In genomic region chr5:107233366-107234354, GRCm38 (mm10) we compare ENCODE assay signal across 9 mouse cellular contexts. TPM values are rescaled to one million over a fixed set of nuclear protein-coding genes. Genes with fewer than 3 reads are reported as not detected.
A peak's percentile ranks its signal among the peaks of the same experiment; 100 is the strongest.
DNase-seq lines count a peak whose midpoint lies in the region; ATAC-seq and TF ChIP-seq lines count a peak whose summit lies in the region.
"Had no signal": no experiment of that assay in that cellular context is flagged by ENCODE, and none has a peak within 500 bp of the region (broad histone marks: within the 10 kb centered on the region; RNA-seq: fewer than 3 reads in every experiment).

No protein-coding gene starts in this region.

- peaks cover 56% of the 10 kb centered on the region for H3K4me1 ChIP-seq in limb, embryonic 14.5 days (ENCODE audit: control insufficient read depth, insufficient read depth, low read length)
- peaks cover 50% of the 10 kb centered on the region for H3K4me1 ChIP-seq in stomach, embryonic 16.5 days (ENCODE audit: control insufficient read depth, insufficient read depth, low read length)
- H3K4me1 ChIP-seq in hindbrain, postnatal 0 days (ENCODE audit: insufficient read depth, low read length): 0 out of 2 replicates have a peak, but pooled peaks cover 6% of the 10 kb centered on the region

- intact Hi-C loops in heart, postnatal 10 days (cut with DNase I): loop anchor here (5.0 kb wide), 2 partner anchors 66 to 236 kb away; no protein-coding TSS in a partner anchor

- no peak for TF ChIP-seq CTCF in hindbrain, postnatal 0 days (IDR thresholded peaks at IDR 0.05; ENCODE audit: low read depth)

- H3K9ac ChIP-seq in limb, embryonic 14.5 days (ENCODE audit: low read depth, low read length, severe bottlenecking): no peak overlapping the region; the same call in 1 of the 2 replicates
- H3K9ac ChIP-seq in stomach, embryonic 16.5 days (ENCODE audit: low read length): no peak overlapping the region; the same call in 1 of the 2 replicates
- no peak overlapping the region for H3K9ac ChIP-seq in hindbrain, postnatal 0 days (replicated peaks; ENCODE audit: low read length)

- no peaks in the 10 kb centered on the region for H3K36me3 ChIP-seq in limb, embryonic 14.5 days (ENCODE audit: control insufficient read depth, insufficient read depth, low read length)
- H3K36me3 ChIP-seq in stomach, embryonic 16.5 days (ENCODE audit: control insufficient read depth, insufficient read depth, low read length): no peaks in the 10 kb centered on the region
- no peaks in the 10 kb centered on the region for H3K36me3 ChIP-seq in hindbrain, postnatal 0 days (ENCODE audit: insufficient read depth, low read length)

- peak; percentile 60 for DNase-seq in ovary, postnatal 36 days (ENCODE audit: low spot score)
- DNase-seq in ovary, postnatal 10 days (ENCODE audit: low spot score): no peak
- peak; percentile 73 to 77 for DNase-seq in heart, postnatal 10 days
- no peak for DNase-seq in limb, embryonic 14.5 days (ENCODE audit: low spot score)
- no peak for DNase-seq in frontal cortex, postnatal 36 days (ENCODE audit: low spot score in 2 of 2)
- no peak for DNase-seq in frontal cortex, postnatal 10 days (ENCODE audit: low spot score in 2 of 2)
- no peak for DNase-seq in hindbrain, postnatal 0 days (ENCODE audit: low spot score)
- DNase-seq: layer of hippocampus, postnatal 36 days had no signal

- WGBS in limb, embryonic 14.5 days: 48% methylated on average over 14 of the region's 14 CpGs
- WGBS in stomach, embryonic 16.5 days: 40% methylated on average over 14 of the region's 14 CpGs
- WGBS in hindbrain, postnatal 0 days: 72% methylated on average over 14 of the region's 14 CpGs

- H3K4me3 ChIP-seq in limb, embryonic 14.5 days (replicated peaks; ENCODE audit: low read length): no peak overlapping the region
- no peak overlapping the region for H3K4me3 ChIP-seq in stomach, embryonic 16.5 days (replicated peaks; ENCODE audit: low read length)
- H3K4me3 ChIP-seq in hindbrain, postnatal 0 days (ENCODE audit: low read length): no peak overlapping the region

- H3K27ac ChIP-seq in limb, embryonic 14.5 days (replicated peaks; ENCODE audit: low read depth, low read length): peak overlapping the region; percentile 45
- peak overlapping the region; percentile 50 for H3K27ac ChIP-seq in stomach, embryonic 16.5 days (ENCODE audit: low read length)
- no peak overlapping the region for H3K27ac ChIP-seq in hindbrain, postnatal 0 days

- no peaks in the 10 kb centered on the region for H3K27me3 ChIP-seq in limb, embryonic 14.5 days (ENCODE audit: control insufficient read depth, insufficient read depth, low read length)
- H3K27me3 ChIP-seq in stomach, embryonic 16.5 days (ENCODE audit: control insufficient read depth, insufficient read depth, low read length): no peaks in the 10 kb centered on the region
- H3K27me3 ChIP-seq in hindbrain, postnatal 0 days (ENCODE audit: insufficient read depth, low read length): no peaks in the 10 kb centered on the region

- H3K4me2 ChIP-seq in limb, embryonic 14.5 days (replicated peaks; ENCODE audit: low read depth, low read length, severe bottlenecking): no peak overlapping the region
- no peak overlapping the region for H3K4me2 ChIP-seq in stomach, embryonic 16.5 days (ENCODE audit: low read depth, low read length)
- H3K4me2 ChIP-seq in hindbrain, postnatal 0 days (ENCODE audit: low read depth, low read length): no peak overlapping the region

- no peak for ATAC-seq in limb, embryonic 14.5 days (ENCODE audit: low FRiP score, low read depth)
- no peak for ATAC-seq in stomach, embryonic 16.5 days (ENCODE audit: insufficient read depth, low FRiP score)
- no peak for ATAC-seq in hindbrain, postnatal 0 days

- H3K9me3 ChIP-seq in limb, embryonic 14.5 days (ENCODE audit: control insufficient read depth, low read length): no peaks in the 10 kb centered on the region
- no peaks in the 10 kb centered on the region for H3K9me3 ChIP-seq in stomach, embryonic 16.5 days (replicated peaks; ENCODE audit: control insufficient read depth, low read length)
- H3K9me3 ChIP-seq in hindbrain, postnatal 0 days (ENCODE audit: low read length): no peaks in the 10 kb centered on the region

- no peak for TF ChIP-seq POLR2A in limb, embryonic 14.5 days (IDR thresholded peaks at IDR 0.05; ENCODE audit: borderline replicate concordance, extremely low read depth, insufficient read depth, insufficient read length)

RNA-seq across cellular contexts. Expression of gene Tgfbr3, which starts 55.8 kb away (rescaled TPM):
- total RNA-seq in heart, postnatal 10 days (2021): 10 to 100 TPM; 42.6 to 52.0 TPM
- polyA plus RNA-seq in limb, embryonic 14.5 days (2012; rRNA removed): 20.7 and 23.2 TPM in 2 replicates
- polyA plus RNA-seq in limb, embryonic 14.5 days (2014; fragmentation: Nextera tagmentation; extraction: Ambion mirVana): 29.0 and 29.4 TPM in 2 replicates
- polyA plus RNA-seq in stomach, embryonic 16.5 days (2015; fragmentation: Nextera tagmentation; extraction: Ambion mirVana): 29.5 and 31.1 TPM in 2 replicates
- total RNA-seq in hindbrain, postnatal 0 days (2014; rRNA removed): 21.7 and 21.8 TPM in 2 replicates
- 4.6 and 4.8 TPM in 2 replicates for polyA plus RNA-seq in hindbrain, postnatal 0 days (2015; fragmentation: Nextera tagmentation; extraction: Ambion mirVana)

Comparison
In these comparisons a context has a peak if more than half of its experiments do, and no peak if none do; other contexts are left out.
1. DNase-seq: peak in ovary, postnatal 36 days (single experiment) and heart, postnatal 10 days (2 of 2); none in ovary, postnatal 10 days (single experiment), limb, embryonic 14.5 days (single experiment), frontal cortex, postnatal 36 days (0 of 2), frontal cortex, postnatal 10 days (0 of 2) and hindbrain, postnatal 0 days (single experiment).